Mouse (Mus musculus) spleen, postnatal 10 days (tissue): Measurements from ENCODE around the gene Tacr1.

ENCODE experiments used
- DNase-seq, 2 experiments: peaks; one replicate each; pipeline ENCODE4 v3.0.0; 2021 to 2022; ENCODE audit warnings: low spot score in 2 of 2

Tacr1 gene

GRCm38 (mm10) chr6:82525107-82525867, 123.2 kb downstream of the Tacr1 start:
- DNase-seq = no peak

GRCm38 (mm10) chr6:82528631-82529030, 126.5 kb downstream of the Tacr1 start:
- no peak for DNase-seq

- DNase-seq = no peak
These were observed 134.5 kb downstream of the Tacr1 start for GRCm38 (mm10) chr6:82536641-82537040.

GRCm38 (mm10) chr6:82549270-82549669, 147.1 kb downstream of the Tacr1 start:
- DNase-seq = no peak

GRCm38 (mm10) chr6:82575445-82575844, 173.3 kb downstream of the Tacr1 start:
- no peak for DNase-seq

DNA sequence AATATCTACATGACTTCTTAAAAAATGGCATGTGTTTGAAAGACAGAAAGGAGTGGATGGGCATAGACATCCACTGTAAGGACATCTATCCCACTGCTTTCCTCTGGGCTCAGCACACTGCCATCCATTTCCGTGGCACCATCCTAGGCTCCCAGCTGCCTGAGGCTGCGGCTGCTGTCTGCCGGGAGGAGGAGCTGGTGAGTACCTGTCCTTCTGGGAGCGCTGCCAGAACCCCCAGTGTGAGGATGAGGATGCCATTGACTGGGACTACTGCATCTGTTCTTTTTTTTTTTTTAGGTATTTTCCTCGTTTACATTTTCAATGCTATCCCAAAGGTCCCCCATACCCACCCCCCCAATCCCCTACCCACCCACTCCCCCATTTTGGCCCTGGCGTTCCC, 183.3 kb downstream of the Tacr1 start:
- no peak for DNase-seq

DNA sequence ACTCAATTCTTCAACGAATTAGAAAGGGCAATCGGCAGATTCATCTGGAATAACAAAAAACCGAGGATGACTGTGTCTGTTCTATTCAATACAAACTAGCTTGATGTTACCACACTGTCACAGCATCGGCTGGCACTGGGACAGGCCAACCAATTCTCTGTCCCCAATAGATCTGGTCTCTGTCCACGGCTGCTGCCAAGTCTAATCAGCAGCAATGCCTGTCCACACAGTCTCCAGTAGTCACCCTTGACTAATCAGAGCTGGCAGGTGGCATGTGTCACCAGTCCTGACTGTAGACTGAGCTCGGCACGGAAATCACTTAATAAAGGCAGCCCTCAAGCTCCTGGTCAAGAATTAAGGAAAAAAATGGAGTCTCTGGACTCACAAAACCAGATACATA, 187.3 kb downstream of the Tacr1 start:
- DNase-seq = no peak

- DNase-seq = no peak
These were observed 193.4 kb downstream of the Tacr1 start for GRCm38 (mm10) chr6:82595461-82596090.

DNA sequence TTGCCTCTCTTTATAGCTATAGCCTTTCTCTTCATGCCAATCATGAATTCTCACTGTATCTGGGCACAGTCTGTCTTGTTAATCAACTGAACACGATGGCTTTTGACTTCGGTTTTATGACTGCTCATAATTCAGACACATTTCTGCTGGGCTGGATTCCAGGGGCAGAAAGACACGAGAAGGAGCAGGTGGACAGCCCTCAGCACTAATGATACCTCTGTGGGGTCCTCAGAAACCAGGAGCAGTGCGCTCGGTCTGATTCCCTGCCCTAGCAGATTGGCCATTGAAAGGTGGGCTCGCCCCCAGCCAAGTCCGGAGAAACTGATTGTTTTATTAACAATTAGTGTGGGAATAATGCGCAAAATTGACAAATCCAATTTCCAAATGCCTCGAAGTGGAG, 201.1 kb downstream of the Tacr1 start:
- DNase-seq = no peak

DNA sequence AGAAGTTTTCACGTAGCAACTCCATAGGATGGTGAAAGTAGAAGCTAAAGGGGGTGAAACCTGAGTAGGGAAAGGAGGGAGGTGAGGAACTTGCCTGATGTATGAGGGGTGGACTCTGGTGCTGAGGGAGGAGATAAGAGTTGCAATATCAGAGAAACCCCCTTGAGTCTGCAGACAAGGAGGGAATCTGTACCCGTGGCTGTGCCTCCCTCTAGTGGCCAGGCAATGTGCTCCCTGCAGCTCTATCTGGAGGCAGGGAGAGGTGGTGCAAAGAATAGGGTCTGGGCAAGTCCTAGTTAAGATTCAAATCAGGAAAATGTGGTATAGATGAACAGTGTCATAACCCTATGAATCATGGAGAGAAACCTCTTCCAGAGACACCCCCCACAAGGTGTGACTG, 201.5 kb downstream of the Tacr1 start:
- DNase-seq = peak in 1 of 2 experiments; percentile 24

- no peak for DNase-seq
These were observed 202.7 kb downstream of the Tacr1 start for GRCm38 (mm10) chr6:82604791-82605190.

DNA sequence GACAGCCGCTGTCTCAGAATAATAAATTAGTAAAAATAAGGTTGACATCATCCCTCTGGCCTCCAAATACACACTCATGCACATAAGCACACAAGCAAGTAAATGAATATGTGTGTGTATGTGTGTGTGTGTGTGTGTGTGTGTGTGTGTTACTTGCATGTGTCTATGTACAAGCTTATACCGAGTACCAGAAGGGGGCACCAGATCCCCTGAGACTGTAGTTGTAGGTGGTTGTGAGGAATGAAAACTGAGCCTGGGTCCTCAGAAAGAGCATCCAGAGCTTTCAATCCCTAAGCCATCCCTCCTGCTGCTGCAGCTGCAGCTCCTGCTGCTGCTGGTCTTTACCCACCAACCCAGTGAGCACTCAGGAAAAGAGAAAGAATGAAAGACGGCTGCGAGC, 206.6 kb downstream of the Tacr1 start:
- no peak for DNase-seq

GRCm38 (mm10) chr6:82609339-82609926, 207.3 kb downstream of the Tacr1 start:
- DNase-seq = no peak
